Mouse (Mus musculus) small intestine, adult 2 months (tissue): ENCODE results near the gene Rtf1.

ENCODE experiments used
- CTCF ChIP-seq: fragments of 200-500 bp; IDR thresholded peaks from 2 replicates; pipeline ENCODE4 v1.5.1; 2012; ENCODE audit warnings: low read depth, mild to moderate bottlenecking, control low read depth, inconsistent platforms, low read length, moderate library complexity, mixed read lengths; ENCODE audit not compliant: insufficient replicate concordance, insufficient read length; ENCODE audit errors: extremely low read depth
- POLR2A ChIP-seq: fragments of 200-500 bp; IDR thresholded peaks from 2 replicates; pipeline ENCODE4 v1.6.1; 2012; ENCODE audit warnings: low read depth, mild to moderate bottlenecking, control low read depth, inconsistent platforms, low read length, moderate library complexity

- TF ChIP-seq CTCF (no peak), POLR2A (no peak)
Observed at GRCm38 (mm10) chr2:119737124-119737523, 62.3 kb downstream of the Rtf1 start.
